15 mouse cellular contexts compared by ENCODE assay signal in genomic region chr11:50604371-50604770, GRCm38 (mm10). TPM values are rescaled to one million over a fixed set of nuclear protein-coding genes. Genes with fewer than 3 reads are reported as not detected.
DNase-seq lines count a peak whose midpoint lies in the region; ATAC-seq and TF ChIP-seq lines count a peak whose summit lies in the region.
"Had no signal": no experiment of that assay in that cellular context is flagged by ENCODE, and none has a peak within 500 bp of the region (broad histone marks: within the 10 kb centered on the region; RNA-seq: fewer than 3 reads in every experiment).

No protein-coding gene starts in this region.

- no peak for ATAC-seq in cerebellum, adult (ENCODE audit: insufficient number of reproducible peaks, low FRiP score, low TSS enrichment)
- no peak for ATAC-seq in hindbrain, embryonic 15.5 days (ENCODE audit: low FRiP score, low read depth)
- no peak for ATAC-seq in hindbrain, embryonic 11.5 days (ENCODE audit: low FRiP score)
- no peak for ATAC-seq in midbrain, postnatal 0 days (ENCODE audit: low FRiP score)
- ATAC-seq in neural tube, embryonic 15.5 days (ENCODE audit: low FRiP score): no peak

- H3K36me3 ChIP-seq in hindbrain, embryonic 15.5 days: no peaks in the 10 kb centered on the region
- H3K36me3 ChIP-seq in hindbrain, embryonic 11.5 days (ENCODE audit: control insufficient read depth, insufficient read depth, low read length): no peaks in the 10 kb centered on the region
- H3K36me3 ChIP-seq in midbrain, postnatal 0 days (ENCODE audit: insufficient read depth, low read length): no peaks in the 10 kb centered on the region
- H3K36me3 ChIP-seq in midbrain, embryonic 10.5 days: no peaks in the 10 kb centered on the region
- no peaks in the 10 kb centered on the region for H3K36me3 ChIP-seq in neural tube, embryonic 15.5 days
- H3K36me3 ChIP-seq: kidney, embryonic 15.5 days had no signal

- peak overlapping the region; percentile 100 for H3K4me2 ChIP-seq in hindbrain, embryonic 15.5 days
- no peak overlapping the region for H3K4me2 ChIP-seq in hindbrain, embryonic 11.5 days (replicated peaks; ENCODE audit: low read depth, low read length)
- 0 out of 2 replicates have a peak overlapping the region, but pooled peaks have one; percentile 99 for H3K4me2 ChIP-seq in midbrain, postnatal 0 days (ENCODE audit: low read depth, low read length, poor library complexity, severe bottlenecking)
- peak overlapping the region; percentile 100 for H3K4me2 ChIP-seq in neural tube, embryonic 15.5 days

- DNase-seq in cerebellum, postnatal 36 days: peak; percentile 23 to 24
- DNase-seq in hindbrain, embryonic 11.5 days (ENCODE audit: low spot score): no peak
- DNase-seq in midbrain, postnatal 0 days (ENCODE audit: low spot score): peak; percentile 12
- DNase-seq in midbrain, embryonic 10.5 days (ENCODE audit: low spot score): no peak
- DNase-seq in adrenal gland, postnatal 14 days: no peak
- DNase-seq: adrenal gland, adult 2 months; heart, adult 11 months; layer of hippocampus, adult 9-11 months; lung, postnatal 4 days had no signal

- H3K4me3 ChIP-seq in hindbrain, embryonic 15.5 days: no peak overlapping the region; the same call in 1 of the 2 replicates
- H3K4me3 ChIP-seq in hindbrain, embryonic 11.5 days (ENCODE audit: low read depth, low read length): no peak overlapping the region
- no peak overlapping the region for H3K4me3 ChIP-seq in midbrain, postnatal 0 days (ENCODE audit: low read depth, low read length)
- H3K4me3 ChIP-seq in midbrain, embryonic 10.5 days: no peak overlapping the region
- H3K4me3 ChIP-seq in neural tube, embryonic 15.5 days (replicated peaks): no peak overlapping the region

- H3K9me3 ChIP-seq in hindbrain, embryonic 15.5 days: no peaks in the 10 kb centered on the region
- H3K9me3 ChIP-seq in hindbrain, embryonic 11.5 days (ENCODE audit: control insufficient read depth, low read length): no peaks in the 10 kb centered on the region
- no peaks in the 10 kb centered on the region for H3K9me3 ChIP-seq in midbrain, postnatal 0 days (ENCODE audit: low read length)
- H3K9me3 ChIP-seq in midbrain, embryonic 10.5 days (replicated peaks): no peaks in the 10 kb centered on the region
- H3K9me3 ChIP-seq in neural tube, embryonic 15.5 days (replicated peaks): no peaks in the 10 kb centered on the region
- H3K9me3 ChIP-seq: kidney, embryonic 15.5 days had no signal

- 67% methylated on average over 16 of the region's 16 CpGs for WGBS in hindbrain, embryonic 15.5 days
- WGBS in hindbrain, embryonic 11.5 days: 73% methylated on average over 16 of the region's 16 CpGs
- 73% methylated on average over 16 of the region's 16 CpGs for WGBS in midbrain, postnatal 0 days
- 70% methylated on average over 16 of the region's 16 CpGs for WGBS in midbrain, embryonic 10.5 days
- 64% methylated on average over 16 of the region's 16 CpGs for WGBS in neural tube, embryonic 15.5 days

- no peak overlapping the region for H3K9ac ChIP-seq in hindbrain, embryonic 15.5 days
- no peak overlapping the region for H3K9ac ChIP-seq in hindbrain, embryonic 11.5 days (ENCODE audit: low read depth, low read length)
- no peak overlapping the region for H3K9ac ChIP-seq in midbrain, postnatal 0 days (replicated peaks; ENCODE audit: low read length, poor library complexity, severe bottlenecking)
- no peak overlapping the region for H3K9ac ChIP-seq in neural tube, embryonic 15.5 days (replicated peaks)
- H3K9ac ChIP-seq: kidney, embryonic 15.5 days; liver, embryonic 14.5 days had no signal

- TF ChIP-seq CTCF in midbrain, postnatal 0 days (IDR thresholded peaks at IDR 0.05): peak; percentile 30

- H3K4me1 ChIP-seq in hindbrain, embryonic 15.5 days (replicated peaks): peaks cover 32% of the 10 kb centered on the region
- peaks cover 9% of the 10 kb centered on the region for H3K4me1 ChIP-seq in hindbrain, embryonic 11.5 days (replicated peaks; ENCODE audit: control insufficient read depth, insufficient read depth, low read length)
- H3K4me1 ChIP-seq in midbrain, postnatal 0 days (ENCODE audit: insufficient read depth, low read length): peaks cover 9% of the 10 kb centered on the region; the same call in 1 of the 2 replicates
- H3K4me1 ChIP-seq in midbrain, embryonic 10.5 days: peaks cover 24% of the 10 kb centered on the region
- H3K4me1 ChIP-seq in neural tube, embryonic 15.5 days: peaks cover 28% of the 10 kb centered on the region

- H3K27me3 ChIP-seq in hindbrain, embryonic 15.5 days: peaks cover 33% of the 10 kb centered on the region
- H3K27me3 ChIP-seq in hindbrain, embryonic 11.5 days (ENCODE audit: control insufficient read depth, insufficient read depth, low read length): peaks cover 45% of the 10 kb centered on the region
- peaks cover 42% of the 10 kb centered on the region for H3K27me3 ChIP-seq in midbrain, postnatal 0 days (ENCODE audit: insufficient read depth, low read length)
- H3K27me3 ChIP-seq in midbrain, embryonic 10.5 days (ENCODE audit: low read depth, poor library complexity, severe bottlenecking): peaks cover 75% of the 10 kb centered on the region
- peaks cover 58% of the 10 kb centered on the region for H3K27me3 ChIP-seq in neural tube, embryonic 15.5 days (replicated peaks)

- no peak overlapping the region for H3K27ac ChIP-seq in hindbrain, embryonic 15.5 days (replicated peaks)
- H3K27ac ChIP-seq in hindbrain, embryonic 11.5 days (ENCODE audit: low read depth, low read length): no peak overlapping the region
- H3K27ac ChIP-seq in midbrain, postnatal 0 days (ENCODE audit: low read depth, low read length): no peak overlapping the region
- H3K27ac ChIP-seq in midbrain, embryonic 10.5 days (replicated peaks): no peak overlapping the region
- H3K27ac ChIP-seq in neural tube, embryonic 15.5 days (replicated peaks): no peak overlapping the region
- H3K27ac ChIP-seq: kidney, embryonic 15.5 days; liver, embryonic 14.5 days had no signal

RNA-seq across cellular contexts. Expression of gene Adamts2, which starts 2.5 kb away (rescaled TPM):
- polyA plus RNA-seq in hindbrain, embryonic 15.5 days (2015; fragmentation: Nextera tagmentation; extraction: Ambion mirVana): 5.5 and 5.9 TPM in 2 replicates
- 1.8 and 2.4 TPM in 2 replicates for polyA plus RNA-seq in hindbrain, embryonic 11.5 days (2014; fragmentation: Nextera tagmentation; extraction: Ambion mirVana)
- total RNA-seq in midbrain, postnatal 0 days (2014; rRNA removed): 12.7 and 17.9 TPM in 2 replicates
- 4.5 and 4.9 TPM in 2 replicates for polyA plus RNA-seq in midbrain, postnatal 0 days (2015; fragmentation: Nextera tagmentation; extraction: Ambion mirVana)
- 0.41 and 1.0 TPM in 2 replicates for polyA plus RNA-seq in midbrain, embryonic 10.5 days (2016; fragmentation: Nextera tagmentation; extraction: Ambion mirVana)
- polyA plus RNA-seq in neural tube, embryonic 15.5 days (2015; fragmentation: Nextera tagmentation; extraction: Ambion mirVana): 4.7 and 5.6 TPM in 2 replicates
- total RNA-seq in adrenal gland, postnatal 14 days (2021): 14.2 and 14.4 TPM in 2 replicates
- total RNA-seq: monocyte, adult 5-6 weeks had no signal

Comparison
In these comparisons a context has a peak if more than half of its experiments do, and no peak if none do; other contexts are left out.
1. DNase-seq: peak in cerebellum, postnatal 36 days (2 of 2) and midbrain, postnatal 0 days (single experiment); none in hindbrain, embryonic 11.5 days (single experiment), midbrain, embryonic 10.5 days (single experiment) and adrenal gland, postnatal 14 days (single experiment).